Mouse (Mus musculus): ENCODE measurements around the gene Iqschfp.

GRCm38 (mm10) chr3:67918634-67919259, 26.7 kb downstream of the Iqschfp start:
- TF ChIP-seq CTCF (IDR thresholded peaks at IDR 0.05; ENCODE audit: extremely low read depth, insufficient read depth, low read length), result no peak
- TF ChIP-seq POLR2A (IDR thresholded peaks at IDR 0.05; ENCODE audit: extremely low read depth, insufficient read depth, low read length), result no peak

All from cortical plate, adult 2 months (tissue).